Mouse (Mus musculus) ES-E14 (cell line): ENCODE data around the gene Dock10. TPM values are rescaled to one million over a fixed set of nuclear protein-coding genes. Genes with fewer than 3 reads are reported as not detected.

Experiments used
- DNase-seq: peaks from one replicate; pipeline ENCODE4 v3.0.0-alpha.2; 2013; ENCODE audit warnings: low read depth, low spot score
- H3K27ac ChIP-seq: 2 replicates; pipeline ENCODE4 v1.5.1; 2012; ENCODE audit warnings: low read depth, mild to moderate bottlenecking, low read length, moderate library complexity, mixed read lengths; ENCODE audit not compliant: poor library complexity, insufficient read depth, severe bottlenecking
- H3K36me3 ChIP-seq: 2 replicates; pipeline ENCODE4 v1.6.1; 2012; ENCODE audit warnings: mild to moderate bottlenecking, low read length, moderate library complexity, mixed read lengths; ENCODE audit not compliant: control insufficient read depth, poor library complexity, insufficient read depth, severe bottlenecking
- H3K4me1 ChIP-seq, 2 experiments: fragments of 150-350 bp in 1 of 2; sonication (generic) in 1 of 2; 2 replicates each; pipeline ENCODE4 v1.6.1; 2012; ENCODE audit warnings: low read length in 2 of 2, mild to moderate bottlenecking in 1 of 2, mixed read lengths in 1 of 2; ENCODE audit not compliant: control insufficient read depth in 2 of 2, insufficient read depth in 2 of 2, poor library complexity in 1 of 2
- H3K4me3 ChIP-seq, 2 experiments: fragments of 150-350 bp in 1 of 2; sonication (generic) in 1 of 2; 2 replicates each; pipeline ENCODE4 v1.5.1; 2012; ENCODE audit warnings: low read length in 2 of 2, low read depth in 1 of 2, mild to moderate bottlenecking in 1 of 2, mixed read lengths in 1 of 2; ENCODE audit not compliant: insufficient read depth in 1 of 2, poor library complexity in 1 of 2, severe bottlenecking in 1 of 2
- H3K9ac ChIP-seq: 2 replicates; pipeline ENCODE4 v1.6.1; 2012; ENCODE audit warnings: low read depth, mild to moderate bottlenecking, low read length, mixed read lengths; ENCODE audit not compliant: poor library complexity, insufficient read depth, severe bottlenecking
- H3K9me3 ChIP-seq: fragments of 150-350 bp; sonication (generic); 2 replicates; pipeline ENCODE4 v1.6.1; 2012; ENCODE audit warnings: low read depth, mild to moderate bottlenecking, low read length; ENCODE audit not compliant: control insufficient read depth, insufficient read depth
- CHD2 ChIP-seq: IDR thresholded peaks from 2 replicates; pipeline ENCODE4 v1.6.1; 2014; ENCODE audit warnings: mild to moderate bottlenecking, low read depth, low read length, inconsistent platforms
- HCFC1 ChIP-seq: IDR thresholded peaks from 2 replicates; pipeline ENCODE4 v1.6.1; 2012; ENCODE audit warnings: low read length, inconsistent platforms, borderline replicate concordance; ENCODE audit not compliant: insufficient read depth
- MAFK ChIP-seq: IDR thresholded peaks from 2 replicates; pipeline ENCODE4 v1.6.1; 2014; ENCODE audit warnings: mild to moderate bottlenecking, low read depth, low read length, inconsistent platforms; ENCODE audit not compliant: insufficient read depth
- ZC3H11A ChIP-seq: IDR thresholded peaks from 2 replicates; pipeline ENCODE4 v1.6.1; 2012; ENCODE audit warnings: low read depth, mild to moderate bottlenecking, inconsistent platforms, low read length, borderline replicate concordance
- ZNF384 ChIP-seq: IDR thresholded peaks from 2 replicates; pipeline ENCODE4 v1.6.1; 2012; ENCODE audit warnings: low read depth, low read length, inconsistent platforms
- in situ Hi-C, 2 experiments: fragments of 600-800 bp; cut with MboI; formaldehyde crosslinking; loops; one replicate each; pipeline ENCODE4 v1.15.1; 2025; ENCODE audit warnings: low sequenced_read_pairs in 2 of 2, inconsistent platforms in 1 of 2; ENCODE audit not compliant: unreplicated experiment in 2 of 2
- total RNA-seq: library from RNA; depleted of rRNA; stranded (reverse); fragments of 300-350 nt; gene quantifications from 2 replicates; pipeline ENCODE4 v1.2.3, GENCODE M21; 2012

The Dock10 gene
- total RNA-seq, 1 experiment, result 0.67 TPM

- Histone ChIP-seq H3K4me3 (no peak overlapping the region), H3K36me3 (no peaks in the 10 kb centered on the region), H3K4me1 (no peaks in the 10 kb centered on the region), H3K27ac (no peak overlapping the region), H3K9me3 (no peaks in the 10 kb centered on the region), H3K9ac (no peak overlapping the region)
- TF ChIP-seq ZC3H11A, result no peak
- TF ChIP-seq MAFK, result no peak
- no peak for TF ChIP-seq CHD2
- TF ChIP-seq ZNF384, result no peak
- TF ChIP-seq HCFC1, result no peak
- in situ Hi-C loops, result no loop called here
- DNase-seq, result no peak
These were observed 118.8 kb downstream of the Dock10 start for GRCm38 (mm10) chr1:80639553-80639952.

GRCm38 (mm10) chr1:80637214-80637705 lies 121.1 kb downstream of the Dock10 start:
- no peaks in the 10 kb centered on the region for H3K9me3 ChIP-seq
- no peak overlapping the region for H3K4me3 ChIP-seq
- no peaks in the 10 kb centered on the region for H3K4me1 ChIP-seq
- no peak overlapping the region for H3K9ac ChIP-seq
- DNase-seq, result no peak
- H3K27ac ChIP-seq, result no peak overlapping the region
- H3K36me3 ChIP-seq, result no peaks in the 10 kb centered on the region
- in situ Hi-C loops, result no loop called here
- no peak for TF ChIP-seq MAFK
- no peak for TF ChIP-seq HCFC1
- no peak for TF ChIP-seq ZNF384
- no peak for TF ChIP-seq ZC3H11A
- no peak for TF ChIP-seq CHD2

GRCm38 (mm10) chr1:80635825-80636224 lies 122.5 kb downstream of the Dock10 start:
- Histone ChIP-seq H3K36me3 (no peaks in the 10 kb centered on the region), H3K4me3 (no peak overlapping the region), H3K4me1 (no peaks in the 10 kb centered on the region), H3K27ac (no peak overlapping the region), H3K9me3 (no peaks in the 10 kb centered on the region), H3K9ac (no peak overlapping the region)
- in situ Hi-C loops, result no loop called here
- no peak for TF ChIP-seq HCFC1
- no peak for TF ChIP-seq ZC3H11A
- TF ChIP-seq CHD2, result no peak
- no peak for TF ChIP-seq MAFK
- DNase-seq, result no peak

GRCm38 (mm10) chr1:80633536-80633935 lies 124.8 kb downstream of the Dock10 start:
- TF ChIP-seq CHD2 (no peak), ZC3H11A (no peak), HCFC1 (no peak), MAFK (no peak), ZNF384 (no peak)
- Histone ChIP-seq H3K4me1 (no peaks in the 10 kb centered on the region), H3K9ac (no peak overlapping the region), H3K27ac (no peak overlapping the region), H3K36me3 (no peaks in the 10 kb centered on the region), H3K9me3 (no peaks in the 10 kb centered on the region), H3K4me3 (no peak overlapping the region)
- in situ Hi-C loops, result no loop called here
- no peak for DNase-seq
